Mouse (Mus musculus): ENCODE measurements around the gene Hoxd9. TPM values are rescaled to one million over a fixed set of nuclear protein-coding genes. Genes with fewer than 3 reads are reported as not detected.
A peak's percentile ranks its signal among the peaks of the same experiment; 100 is the strongest.

Hoxd9 gene
- polyA plus RNA-seq, 1 experiment from 2014 or later: 3.9 TPM

DNA sequence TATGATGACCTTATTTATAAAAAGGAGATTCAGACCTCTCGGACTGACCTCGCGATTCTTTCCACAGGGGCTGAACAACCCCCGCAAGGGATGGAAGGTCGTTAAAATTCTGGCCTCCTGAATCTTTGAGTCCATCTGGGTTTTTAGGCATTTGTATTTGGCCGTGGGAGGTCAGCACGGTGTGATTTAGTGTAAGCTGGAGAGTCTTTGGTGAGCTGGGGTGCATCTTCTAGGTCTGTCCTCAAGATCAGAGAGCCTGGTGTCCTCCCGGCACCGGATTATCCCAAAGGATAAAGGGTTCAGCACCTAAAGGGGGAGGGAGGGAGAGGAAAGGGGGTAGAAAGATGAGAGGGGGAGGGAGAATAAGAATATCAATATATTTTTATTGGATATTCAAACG is 5.8 kb downstream of the Hoxd9 start:
- ATAC-seq (replicated peaks; ENCODE audit: low FRiP score, low TSS enrichment, low read depth): no peak
- Histone ChIP-seq H3K9ac (ENCODE audit: low read length) (0 out of 2 replicates have a peak overlapping the region, but pooled peaks have one; percentile 72), H3K4me1 (replicated peaks; ENCODE audit: control insufficient read depth, insufficient read depth, low read length) (no peaks in the 10 kb centered on the region), H3K4me2 (ENCODE audit: low read length) (peak overlapping the region; percentile 64), H3K4me3 (ENCODE audit: low read depth, low read length) (peak overlapping the region; percentile 52; the same call in 1 of the 2 replicates), H3K27ac (ENCODE audit: low read depth) (peak overlapping the region; percentile 82; the same call in 1 of the 2 replicates), H3K9me3 (ENCODE audit: control insufficient read depth, low read length) (no peaks in the 10 kb centered on the region), H3K36me3 (ENCODE audit: control insufficient read depth, insufficient read depth, low read length) (no peaks in the 10 kb centered on the region), H3K27me3 (replicated peaks; ENCODE audit: control insufficient read depth, insufficient read depth, low read length) (peaks cover 94% of the 10 kb centered on the region)
- 27% methylated on average over 10 of the region's 10 CpGs for WGBS
- DNase-seq (ENCODE audit: low spot score): no peak

DNA sequence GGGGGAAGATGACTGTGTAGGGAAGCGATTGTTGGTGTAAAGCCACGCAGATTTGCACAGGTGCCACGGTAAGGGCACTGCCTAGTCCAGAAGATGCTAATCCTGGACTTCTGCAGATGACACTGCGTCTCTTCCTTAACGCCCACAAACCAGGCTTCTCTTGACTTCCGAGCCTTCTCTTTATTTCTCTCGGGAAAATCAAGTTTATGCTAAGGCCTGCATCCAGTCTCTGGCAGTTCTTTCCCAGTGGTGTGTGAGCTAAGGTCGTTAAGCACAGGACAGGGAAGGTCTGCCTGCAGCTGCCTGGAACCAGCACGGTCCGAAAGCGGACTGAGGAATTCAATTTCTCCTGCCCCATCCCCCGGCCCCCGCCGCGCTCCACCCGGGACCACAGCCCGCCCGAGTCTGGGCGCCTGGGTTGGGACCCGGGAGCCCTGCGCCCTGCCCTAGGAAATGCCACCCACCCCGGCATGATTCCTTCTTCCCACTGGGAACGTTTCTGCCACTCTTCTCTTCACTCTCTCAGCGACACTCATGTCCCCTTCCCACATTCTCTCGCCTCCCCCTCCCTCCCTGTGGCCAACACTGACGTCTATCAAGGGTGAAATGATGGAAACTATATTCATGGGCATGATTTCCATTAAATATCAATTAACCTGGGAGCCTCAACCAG is 6.3 kb downstream of the Hoxd9 start:
- peak overlapping the region; percentile 52 for H3K4me3 ChIP-seq (ENCODE audit: low read depth, low read length)

DNA sequence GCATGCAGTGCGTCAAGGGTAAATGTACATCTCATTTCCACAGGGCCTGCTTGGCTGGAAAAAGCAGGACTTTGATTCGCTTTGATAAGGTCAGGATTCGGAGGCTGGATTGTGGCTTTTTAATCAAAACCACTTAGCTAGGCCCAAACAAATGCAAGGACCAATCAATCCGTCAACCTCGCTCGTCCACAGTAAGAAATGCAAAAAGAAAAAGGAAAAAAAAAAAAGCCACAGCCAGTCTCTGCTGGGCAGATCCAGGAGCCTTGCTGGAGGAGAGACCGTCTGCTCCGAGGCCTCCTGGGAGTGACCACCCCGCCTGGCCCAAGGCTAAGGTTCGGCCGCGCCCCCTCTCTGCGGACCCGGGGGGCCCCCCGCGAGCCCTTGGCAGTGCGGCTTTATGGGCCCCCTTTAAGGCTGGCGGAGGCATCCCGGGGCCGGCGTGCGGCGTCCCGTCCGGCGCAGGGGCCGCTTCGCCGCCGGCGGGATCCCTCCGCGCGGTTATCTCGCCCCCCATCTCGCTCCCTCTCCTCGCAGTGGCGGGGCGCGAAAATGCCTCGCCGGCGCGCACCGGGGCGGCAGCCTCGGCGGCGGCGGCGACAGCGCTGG is 7.0 kb downstream of the Hoxd9 start, which contains the start of gene Hoxd8:
Gene Hoxd8, plus strand, starts transcription at position 223 of the 606 bp plus-strand sequence.
- peak within 1 kb of the TSS; percentile 72 for H3K9ac ChIP-seq (ENCODE audit: low read length)
- no peaks in the 10 kb centered on the region for H3K4me1 ChIP-seq (replicated peaks; ENCODE audit: control insufficient read depth, insufficient read depth, low read length)
- no peaks in the 10 kb centered on the region for H3K9me3 ChIP-seq (ENCODE audit: control insufficient read depth, low read length)
- peaks cover 94% of the 10 kb centered on the region for H3K27me3 ChIP-seq (replicated peaks; ENCODE audit: control insufficient read depth, insufficient read depth, low read length)
- WGBS: 1% methylated on average over 38 of the region's 52 CpGs
- peak within 1 kb of the TSS; percentile 64 for H3K4me2 ChIP-seq (ENCODE audit: low read length)
- H3K27ac ChIP-seq (ENCODE audit: low read depth): peak within 1 kb of the TSS; percentile 82
- peak within 1 kb of the TSS; percentile 52 for H3K4me3 ChIP-seq (ENCODE audit: low read depth, low read length)
- DNase-seq (ENCODE audit: low spot score) (peak; percentile 86), ATAC-seq (replicated peaks; ENCODE audit: low FRiP score, low TSS enrichment, low read depth) (peak; percentile 17; the same call in 1 of the 2 replicates)
- no peaks in the 10 kb centered on the region for H3K36me3 ChIP-seq (ENCODE audit: control insufficient read depth, insufficient read depth, low read length)

More for the DNA sequence above, 6.3 kb downstream of the Hoxd9 start:
- WGBS: 7% methylated on average over 26 of the region's 26 CpGs
- Histone ChIP-seq H3K4me2 (ENCODE audit: low read length) (peak overlapping the region; percentile 64), H3K9me3 (ENCODE audit: control insufficient read depth, low read length) (no peaks in the 10 kb centered on the region), H3K9ac (ENCODE audit: low read length) (peak overlapping the region; percentile 72), H3K27ac (ENCODE audit: low read depth) (peak overlapping the region; percentile 82), H3K27me3 (replicated peaks; ENCODE audit: control insufficient read depth, insufficient read depth, low read length) (peaks cover 94% of the 10 kb centered on the region), H3K4me1 (replicated peaks; ENCODE audit: control insufficient read depth, insufficient read depth, low read length) (no peaks in the 10 kb centered on the region), H3K36me3 (ENCODE audit: control insufficient read depth, insufficient read depth, low read length) (no peaks in the 10 kb centered on the region)
- DNase-seq (ENCODE audit: low spot score) (no peak), ATAC-seq (replicated peaks; ENCODE audit: low FRiP score, low TSS enrichment, low read depth) (no peak)

DNA sequence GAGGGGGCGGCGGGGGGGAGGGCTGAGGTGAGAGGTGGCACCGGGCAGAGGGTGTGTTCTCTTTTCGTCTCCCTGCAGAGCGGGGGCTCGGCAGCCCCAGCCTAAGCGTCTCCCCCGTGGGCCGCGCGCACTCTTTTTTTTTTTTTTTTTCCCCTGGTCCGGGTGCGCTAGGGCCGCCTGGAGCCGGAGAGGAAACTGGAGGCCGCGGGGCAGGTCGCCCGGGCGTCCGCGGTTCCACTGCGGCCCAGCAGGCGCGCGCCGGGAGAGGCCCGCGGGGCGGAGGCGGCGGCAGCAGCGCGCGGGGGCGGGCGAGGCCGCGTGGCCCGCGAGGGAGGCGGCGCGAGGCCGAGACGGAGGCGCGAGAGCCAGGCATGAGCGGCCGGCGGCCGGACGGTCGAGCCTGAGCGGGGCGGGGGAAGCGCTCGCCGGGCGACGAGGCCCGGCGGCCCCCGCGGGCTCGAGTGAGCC is 7.5 kb downstream of the Hoxd9 start:
- no peaks in the 10 kb centered on the region for H3K4me1 ChIP-seq (replicated peaks; ENCODE audit: control insufficient read depth, insufficient read depth, low read length)
- ATAC-seq (replicated peaks; ENCODE audit: low FRiP score, low TSS enrichment, low read depth) (0 out of 2 replicates have a peak, but pooled peaks have one; percentile 11), DNase-seq (ENCODE audit: low spot score) (no peak)
- H3K4me3 ChIP-seq (ENCODE audit: low read depth, low read length): peak overlapping the region; percentile 52
- WGBS: 0% methylated on average over 41 of the region's 66 CpGs
- no peaks in the 10 kb centered on the region for H3K9me3 ChIP-seq (ENCODE audit: control insufficient read depth, low read length)
- peak overlapping the region; percentile 72 for H3K9ac ChIP-seq (ENCODE audit: low read length)
- peak overlapping the region; percentile 82 for H3K27ac ChIP-seq (ENCODE audit: low read depth)
- H3K36me3 ChIP-seq (ENCODE audit: control insufficient read depth, insufficient read depth, low read length): no peaks in the 10 kb centered on the region
- peak overlapping the region; percentile 64 for H3K4me2 ChIP-seq (ENCODE audit: low read length)
- H3K27me3 ChIP-seq (replicated peaks; ENCODE audit: control insufficient read depth, insufficient read depth, low read length): peaks cover 94% of the 10 kb centered on the region

DNA sequence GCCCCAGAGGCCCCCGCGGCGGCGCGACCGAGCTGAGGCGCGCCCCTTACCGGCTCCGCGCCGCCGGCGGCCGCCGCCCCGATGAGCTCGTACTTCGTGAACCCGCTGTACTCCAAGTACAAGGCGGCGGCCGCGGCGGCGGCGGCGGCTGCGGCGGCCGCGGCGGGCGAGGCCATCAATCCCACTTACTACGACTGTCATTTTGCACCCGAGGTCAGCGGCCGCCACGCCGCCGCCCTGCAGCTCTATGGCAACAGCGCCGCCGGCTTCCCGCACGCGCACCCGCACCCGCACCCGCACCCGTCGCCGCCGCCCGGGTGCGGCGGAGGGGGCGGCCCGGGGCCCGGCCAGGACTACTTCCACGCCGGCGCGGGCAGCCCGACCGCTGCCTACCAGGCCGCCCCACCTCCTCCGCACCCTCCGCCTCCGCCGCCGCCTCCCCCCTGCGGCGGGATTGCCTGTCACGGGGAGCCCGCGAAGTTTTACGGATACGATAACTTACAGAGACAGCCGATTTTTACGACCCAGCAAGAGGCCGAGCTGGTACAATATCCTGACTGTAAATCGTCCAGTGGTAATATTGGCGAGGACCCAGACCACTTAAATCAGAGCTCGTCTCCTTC is 8.1 kb downstream of the Hoxd9 start:
- H3K27me3 ChIP-seq (replicated peaks; ENCODE audit: control insufficient read depth, insufficient read depth, low read length): peaks cover 93% of the 10 kb centered on the region
- peak overlapping the region; percentile 82 for H3K27ac ChIP-seq (ENCODE audit: low read depth)
- H3K4me2 ChIP-seq (ENCODE audit: low read length): peak overlapping the region; percentile 64
- WGBS: under 1% methylated on average over 63 of the region's 85 CpGs
- DNase-seq (ENCODE audit: low spot score) (no peak), ATAC-seq (replicated peaks; ENCODE audit: low FRiP score, low TSS enrichment, low read depth) (peak; percentile 53)
- H3K4me3 ChIP-seq (ENCODE audit: low read depth, low read length): peak overlapping the region; percentile 52
- H3K36me3 ChIP-seq (ENCODE audit: control insufficient read depth, insufficient read depth, low read length): no peaks in the 10 kb centered on the region
- H3K9me3 ChIP-seq (ENCODE audit: control insufficient read depth, low read length): no peaks in the 10 kb centered on the region
- no peaks in the 10 kb centered on the region for H3K4me1 ChIP-seq (replicated peaks; ENCODE audit: control insufficient read depth, insufficient read depth, low read length)
- peak overlapping the region; percentile 72 for H3K9ac ChIP-seq (ENCODE audit: low read length)

DNA sequence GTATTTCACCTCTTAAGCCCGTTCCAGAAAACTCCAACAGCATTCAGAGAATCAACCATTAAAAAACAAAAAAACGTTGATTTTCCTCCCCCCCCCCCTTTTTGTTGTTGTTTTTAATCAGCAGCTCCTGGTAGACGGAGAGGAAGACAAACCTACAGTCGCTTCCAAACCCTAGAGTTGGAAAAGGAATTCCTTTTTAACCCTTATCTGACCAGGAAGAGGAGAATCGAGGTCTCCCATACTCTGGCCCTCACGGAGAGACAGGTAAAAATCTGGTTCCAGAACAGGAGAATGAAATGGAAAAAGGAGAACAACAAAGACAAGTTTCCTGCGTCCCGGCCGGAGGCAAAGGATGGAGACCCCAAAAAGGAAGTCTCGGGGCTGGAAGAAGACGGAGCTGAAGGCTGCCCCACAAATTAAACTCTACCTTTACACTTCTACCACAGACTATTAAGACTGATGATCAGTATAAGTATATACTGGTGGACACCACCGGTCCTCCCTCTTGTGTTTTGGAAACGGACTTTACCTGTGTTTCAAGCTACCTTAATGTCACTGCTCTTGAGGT is 8.9 kb downstream of the Hoxd9 start:
- Histone ChIP-seq H3K27ac (ENCODE audit: low read depth) (peak overlapping the region; percentile 69), H3K4me2 (ENCODE audit: low read length) (peak overlapping the region; percentile 64), H3K4me3 (ENCODE audit: low read depth, low read length) (peak overlapping the region; percentile 52), H3K27me3 (replicated peaks; ENCODE audit: control insufficient read depth, insufficient read depth, low read length) (peaks cover 90% of the 10 kb centered on the region), H3K4me1 (replicated peaks; ENCODE audit: control insufficient read depth, insufficient read depth, low read length) (no peaks in the 10 kb centered on the region), H3K36me3 (ENCODE audit: control insufficient read depth, insufficient read depth, low read length) (no peaks in the 10 kb centered on the region), H3K9ac (ENCODE audit: low read length) (peak overlapping the region; percentile 72), H3K9me3 (ENCODE audit: control insufficient read depth, low read length) (no peaks in the 10 kb centered on the region)
- 7% methylated on average over 13 of the region's 13 CpGs for WGBS
- no peak for ATAC-seq (replicated peaks; ENCODE audit: low FRiP score, low TSS enrichment, low read depth)
- DNase-seq (ENCODE audit: low spot score): no peak

DNA sequence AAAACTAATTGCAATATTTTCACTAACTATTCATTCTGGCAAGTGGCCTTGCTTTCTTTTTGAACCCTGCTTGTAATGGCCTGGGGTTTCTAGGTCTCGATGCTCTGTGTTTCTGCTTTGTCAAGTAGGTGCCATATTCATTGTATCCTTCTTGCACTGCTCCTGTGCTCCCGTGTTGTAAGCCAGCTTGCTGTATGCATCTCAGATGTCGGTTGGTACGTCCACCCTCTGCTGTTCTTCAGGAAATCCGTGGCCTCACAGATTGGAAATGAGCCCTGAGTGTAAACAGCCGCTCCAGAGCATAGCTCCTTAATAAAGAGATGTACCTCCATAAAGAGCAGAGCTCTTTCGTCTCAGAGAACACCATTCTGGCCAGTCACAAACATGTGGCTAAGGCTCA is 10.1 kb downstream of the Hoxd9 start:
- 33% methylated on average over 7 of the region's 7 CpGs for WGBS
- Histone ChIP-seq H3K36me3 (ENCODE audit: control insufficient read depth, insufficient read depth, low read length) (no peaks in the 10 kb centered on the region), H3K27me3 (replicated peaks; ENCODE audit: control insufficient read depth, insufficient read depth, low read length) (peaks cover 85% of the 10 kb centered on the region), H3K9me3 (ENCODE audit: control insufficient read depth, low read length) (no peaks in the 10 kb centered on the region), H3K27ac (ENCODE audit: low read depth) (no peak overlapping the region), H3K9ac (ENCODE audit: low read length) (peak overlapping the region; percentile 34; the same call in 1 of the 2 replicates), H3K4me2 (ENCODE audit: low read length) (peak overlapping the region; percentile 64), H3K4me3 (ENCODE audit: low read depth, low read length) (peak overlapping the region; percentile 52), H3K4me1 (replicated peaks; ENCODE audit: control insufficient read depth, insufficient read depth, low read length) (no peaks in the 10 kb centered on the region)
- no peak for DNase-seq (ENCODE audit: low spot score)
- no peak for ATAC-seq (replicated peaks; ENCODE audit: low FRiP score, low TSS enrichment, low read depth)

DNA sequence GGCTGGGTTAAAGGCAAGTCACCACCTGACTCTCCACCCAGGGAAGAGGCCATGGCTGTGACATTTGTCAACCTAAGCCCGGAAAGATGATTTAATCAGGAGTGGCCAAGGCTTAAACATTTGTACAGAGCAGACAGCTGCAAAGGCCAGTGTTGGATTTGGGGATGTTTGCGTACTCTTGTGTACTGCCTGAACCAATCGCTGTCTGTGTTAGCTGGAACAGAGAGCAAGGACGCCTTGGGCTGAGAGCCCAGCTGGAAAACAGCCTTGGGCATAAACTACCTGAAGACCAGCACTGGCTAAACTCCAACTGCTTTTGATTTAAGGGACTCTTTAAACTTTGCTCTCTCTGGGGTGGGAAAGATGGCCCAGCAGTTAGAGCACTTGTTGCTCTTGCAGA is 11.1 kb downstream of the Hoxd9 start:
- no peaks in the 10 kb centered on the region for H3K9me3 ChIP-seq (ENCODE audit: control insufficient read depth, low read length)
- no peaks in the 10 kb centered on the region for H3K36me3 ChIP-seq (ENCODE audit: control insufficient read depth, insufficient read depth, low read length)
- H3K4me3 ChIP-seq (ENCODE audit: low read depth, low read length): no peak overlapping the region
- no peak overlapping the region for H3K9ac ChIP-seq (ENCODE audit: low read length)
- no peaks in the 10 kb centered on the region for H3K4me1 ChIP-seq (replicated peaks; ENCODE audit: control insufficient read depth, insufficient read depth, low read length)
- 37% methylated on average over 4 of the region's 4 CpGs for WGBS
- no peak for DNase-seq (ENCODE audit: low spot score)
- H3K27ac ChIP-seq (ENCODE audit: low read depth): no peak overlapping the region
- ATAC-seq (replicated peaks; ENCODE audit: low FRiP score, low TSS enrichment, low read depth): no peak
- no peak overlapping the region for H3K4me2 ChIP-seq (ENCODE audit: low read length)
- peaks cover 85% of the 10 kb centered on the region for H3K27me3 ChIP-seq (replicated peaks; ENCODE audit: control insufficient read depth, insufficient read depth, low read length)
